Mouse (Mus musculus) limb, embryonic 10.5 days (tissue): ENCODE measurements around the gene Tubb2b. TPM values are rescaled to one million over a fixed set of nuclear protein-coding genes. Genes with fewer than 3 reads are reported as not detected.
A peak's percentile ranks its signal among the peaks of the same experiment; 100 is the strongest.

ENCODE experiments used
- DNase-seq: peaks from one replicate; pipeline ENCODE4 v3.0.0-alpha.2; 2017; ENCODE audit warnings: low spot score
- H3K27ac ChIP-seq: fragments of 300-500 bp; sonication (generic); 2 replicates; pipeline ENCODE4 v1.5.1; 2016; ENCODE audit warnings: mild to moderate bottlenecking
- H3K27me3 ChIP-seq: fragments of 300-500 bp; sonication (generic); 2 replicates; pipeline ENCODE4 v1.6.1; 2016; ENCODE audit warnings: low read depth, mild to moderate bottlenecking; ENCODE audit not compliant: poor library complexity, severe bottlenecking
- H3K36me3 ChIP-seq: fragments of 300-500 bp; sonication (generic); 2 replicates; pipeline ENCODE4 v1.6.1; 2016; ENCODE audit warnings: mild to moderate bottlenecking, moderate library complexity
- H3K4me1 ChIP-seq: fragments of 300-500 bp; sonication (generic); 2 replicates; pipeline ENCODE4 v1.6.1; 2016
- H3K4me3 ChIP-seq: fragments of 300-500 bp; sonication (generic); 2 replicates; pipeline ENCODE4 v1.5.1; 2016; ENCODE audit warnings: mild to moderate bottlenecking, moderate library complexity
- H3K9me3 ChIP-seq: fragments of 300-500 bp; sonication (generic); replicated peaks from 2 replicates; pipeline ENCODE4 v1.6.1; 2016; ENCODE audit warnings: mild to moderate bottlenecking
- WGBS: fragments of 180-500 bp; shearing (Covaris S2); methylation state at CpG from one replicate; pipeline ENCODE4 v1.1.7; 2016; 5-methylcytosine and 5-hydroxymethylcytosine counted together
- polyA plus RNA-seq: library from polyadenylated mRNA; unstranded; fragments of >200 nt; fragmentation: Nextera tagmentation; extraction: Ambion mirVana; gene quantifications from 2 replicates; pipeline ENCODE4 v1.2.1, GENCODE M21; 2016

The Tubb2b gene
- polyA plus RNA-seq, 1 experiment from 2014 or later, result 15.6 TPM

DNA sequence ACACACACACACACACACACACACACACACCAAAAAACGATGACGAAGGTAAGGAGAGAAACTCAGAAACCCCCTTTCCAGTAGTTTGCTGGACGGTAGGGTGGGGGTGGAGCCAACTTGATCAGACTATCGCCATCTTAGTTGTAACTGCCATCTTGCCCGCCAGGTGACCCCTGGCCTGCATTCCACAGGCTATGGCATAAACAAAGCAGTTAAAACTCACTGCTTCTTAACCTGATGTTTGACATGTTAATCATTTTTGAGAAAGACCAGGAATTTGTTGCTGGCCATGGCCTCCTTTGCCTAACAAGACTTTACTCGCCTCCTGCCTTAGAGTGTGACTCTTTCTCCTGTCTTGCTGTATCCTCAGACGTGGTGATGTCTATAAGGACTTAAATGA is 22.4 kb upstream of the Tubb2b start:
- 56% methylated on average over 7 of the region's 7 CpGs for WGBS
- Histone ChIP-seq H3K4me3 (no peak overlapping the region), H3K36me3 (no peaks in the 10 kb centered on the region), H3K27ac (no peak overlapping the region), H3K9me3 (no peaks in the 10 kb centered on the region), H3K4me1 (peaks cover 33% of the 10 kb centered on the region), H3K27me3 (peaks cover 22% of the 10 kb centered on the region)
- DNase-seq, result no peak

- DNase-seq, result no peak
- Histone ChIP-seq H3K27ac (no peak overlapping the region), H3K27me3 (peaks cover 25% of the 10 kb centered on the region)
These were observed 21.2 kb upstream of the Tubb2b start for GRCm38 (mm10) chr13:34151425-34151824.

GRCm38 (mm10) chr13:34150271-34151027 is 20.2 kb upstream of the Tubb2b start:
- Histone ChIP-seq H3K9me3 (no peaks in the 10 kb centered on the region), H3K4me1 (peaks cover 26% of the 10 kb centered on the region), H3K27me3 (peaks cover 25% of the 10 kb centered on the region), H3K36me3 (no peaks in the 10 kb centered on the region), H3K27ac (peak overlapping the region; percentile 16; the same call in 1 of the 2 replicates), H3K4me3 (peak overlapping the region; percentile 34)
- 15% methylated on average over 19 of the region's 19 CpGs for WGBS
- peak; percentile 47 for DNase-seq

More at GRCm38 (mm10) chr13:34151425-34151824, 21.2 kb upstream of the Tubb2b start:
- no peaks in the 10 kb centered on the region for H3K9me3 ChIP-seq
- WGBS, result 94% methylated on average over 1 of the region's 1 CpGs
- peaks cover 29% of the 10 kb centered on the region for H3K4me1 ChIP-seq
- no peaks in the 10 kb centered on the region for H3K36me3 ChIP-seq
- H3K4me3 ChIP-seq, result no peak overlapping the region

DNA sequence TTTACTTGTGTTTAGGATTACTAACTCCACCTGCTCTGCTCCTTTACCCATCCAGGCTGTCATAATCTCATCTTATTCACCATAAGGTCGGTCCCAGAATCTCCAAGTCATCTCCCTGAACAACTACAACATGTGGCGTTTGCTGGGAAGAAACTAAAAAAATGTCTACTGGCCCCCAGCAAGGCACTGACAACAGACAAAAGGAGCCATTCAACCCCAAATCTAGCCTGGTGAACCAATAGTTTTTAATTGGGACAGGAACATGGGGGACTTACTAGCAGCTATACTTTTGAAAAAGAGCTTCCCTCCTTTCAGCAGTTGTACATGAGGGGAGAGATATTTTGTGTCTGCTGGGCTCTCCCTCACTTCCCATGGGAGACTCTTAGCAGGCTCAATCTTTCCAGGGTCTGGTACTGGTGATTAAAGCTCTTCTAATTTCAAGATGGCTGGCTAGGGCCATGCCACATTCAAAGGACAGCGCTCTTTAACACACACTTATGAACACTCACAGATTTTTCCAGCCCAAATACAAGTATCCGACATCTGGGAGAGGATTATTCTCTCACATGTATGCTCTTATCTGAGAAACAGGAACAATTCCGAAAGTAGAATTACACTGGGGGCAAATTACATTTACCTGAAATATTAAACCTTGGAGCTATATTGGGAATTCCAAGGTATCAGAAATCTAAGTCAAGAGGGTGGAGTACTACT is 19.4 kb upstream of the Tubb2b start:
- H3K36me3 ChIP-seq, result no peaks in the 10 kb centered on the region
- peaks cover 26% of the 10 kb centered on the region for H3K4me1 ChIP-seq
- peaks cover 25% of the 10 kb centered on the region for H3K27me3 ChIP-seq
- H3K27ac ChIP-seq, result peak overlapping the region; percentile 81
- no peak for DNase-seq
- 61% methylated on average over 5 of the region's 5 CpGs for WGBS
- peak overlapping the region; percentile 54 for H3K4me3 ChIP-seq
- no peaks in the 10 kb centered on the region for H3K9me3 ChIP-seq

- Histone ChIP-seq H3K9me3 (no peaks in the 10 kb centered on the region), H3K4me1 (peaks cover 26% of the 10 kb centered on the region), H3K4me3 (peak overlapping the region; percentile 54), H3K36me3 (no peaks in the 10 kb centered on the region), H3K27me3 (peaks cover 25% of the 10 kb centered on the region), H3K27ac (peak overlapping the region; percentile 81)
- 8% methylated on average over 23 of the region's 23 CpGs for WGBS
- peak; percentile 68 for DNase-seq
These were observed 18.6 kb upstream of the Tubb2b start for GRCm38 (mm10) chr13:34148767-34149392.

GRCm38 (mm10) chr13:34148181-34148580 is 17.9 kb upstream of the Tubb2b start:
- H3K4me3 ChIP-seq, result no peak overlapping the region

GRCm38 (mm10) chr13:34146916-34147315 is 16.6 kb upstream of the Tubb2b start:
- no peak overlapping the region for H3K27ac ChIP-seq
- H3K27me3 ChIP-seq, result peaks cover 25% of the 10 kb centered on the region
- WGBS, result 72% methylated on average over 3 of the region's 3 CpGs
- no peaks in the 10 kb centered on the region for H3K36me3 ChIP-seq
- no peak for DNase-seq
- peaks cover 25% of the 10 kb centered on the region for H3K4me1 ChIP-seq
- H3K4me3 ChIP-seq, result no peak overlapping the region
- no peaks in the 10 kb centered on the region for H3K9me3 ChIP-seq

More at GRCm38 (mm10) chr13:34148181-34148580, 17.9 kb upstream of the Tubb2b start:
- no peaks in the 10 kb centered on the region for H3K9me3 ChIP-seq
- WGBS, result 84% methylated on average over 3 of the region's 3 CpGs
- DNase-seq, result no peak
- peaks cover 26% of the 10 kb centered on the region for H3K4me1 ChIP-seq
- H3K36me3 ChIP-seq, result no peaks in the 10 kb centered on the region
- peaks cover 25% of the 10 kb centered on the region for H3K27me3 ChIP-seq
- H3K27ac ChIP-seq, result no peak overlapping the region

GRCm38 (mm10) chr13:34143389-34143788 is 13.1 kb upstream of the Tubb2b start:
- no peaks in the 10 kb centered on the region for H3K36me3 ChIP-seq
- no peak overlapping the region for H3K27ac ChIP-seq
- H3K4me3 ChIP-seq, result no peak overlapping the region
- no peaks in the 10 kb centered on the region for H3K9me3 ChIP-seq
- no peak for DNase-seq
- 61% methylated on average over 5 of the region's 5 CpGs for WGBS
- H3K27me3 ChIP-seq, result peaks cover 9% of the 10 kb centered on the region
- H3K4me1 ChIP-seq, result no peaks in the 10 kb centered on the region

DNA sequence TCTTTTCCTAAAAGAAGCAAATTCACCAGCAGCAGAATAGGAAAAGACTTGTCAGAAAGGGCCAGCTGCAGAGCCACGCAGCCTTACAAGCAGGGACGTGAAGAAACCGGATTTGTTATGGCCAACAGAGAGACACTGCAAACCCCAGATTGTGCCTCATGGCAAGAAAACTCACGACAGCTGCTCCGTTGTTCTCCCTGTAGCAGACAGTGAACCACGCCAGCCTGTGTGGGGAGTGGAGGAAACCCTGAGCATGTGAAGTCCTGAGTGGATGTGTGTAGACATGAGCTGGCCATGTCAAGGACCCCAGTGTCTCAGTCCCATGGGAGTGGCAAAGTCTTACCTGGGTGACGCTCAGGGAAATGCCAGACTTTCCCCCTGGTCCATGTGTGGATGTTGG is 6.3 kb upstream of the Tubb2b start:
- no peaks in the 10 kb centered on the region for H3K36me3 ChIP-seq
- H3K4me1 ChIP-seq, result peaks cover 22% of the 10 kb centered on the region
- no peak overlapping the region for H3K4me3 ChIP-seq
- H3K27ac ChIP-seq, result no peak overlapping the region
- H3K9me3 ChIP-seq, result no peaks in the 10 kb centered on the region
- 85% methylated on average over 7 of the region's 7 CpGs for WGBS
- no peak for DNase-seq
- peaks cover 37% of the 10 kb centered on the region for H3K27me3 ChIP-seq

- no peak for DNase-seq
- WGBS, result 75% methylated on average over 7 of the region's 7 CpGs
- H3K9me3 ChIP-seq, result no peaks in the 10 kb centered on the region
- H3K4me1 ChIP-seq, result peaks cover 46% of the 10 kb centered on the region
- no peaks in the 10 kb centered on the region for H3K36me3 ChIP-seq
- peaks cover 51% of the 10 kb centered on the region for H3K27me3 ChIP-seq
- no peak overlapping the region for H3K4me3 ChIP-seq
- no peak overlapping the region for H3K27ac ChIP-seq
These were observed 4.0 kb upstream of the Tubb2b start for GRCm38 (mm10) chr13:34134276-34134675.

DNA sequence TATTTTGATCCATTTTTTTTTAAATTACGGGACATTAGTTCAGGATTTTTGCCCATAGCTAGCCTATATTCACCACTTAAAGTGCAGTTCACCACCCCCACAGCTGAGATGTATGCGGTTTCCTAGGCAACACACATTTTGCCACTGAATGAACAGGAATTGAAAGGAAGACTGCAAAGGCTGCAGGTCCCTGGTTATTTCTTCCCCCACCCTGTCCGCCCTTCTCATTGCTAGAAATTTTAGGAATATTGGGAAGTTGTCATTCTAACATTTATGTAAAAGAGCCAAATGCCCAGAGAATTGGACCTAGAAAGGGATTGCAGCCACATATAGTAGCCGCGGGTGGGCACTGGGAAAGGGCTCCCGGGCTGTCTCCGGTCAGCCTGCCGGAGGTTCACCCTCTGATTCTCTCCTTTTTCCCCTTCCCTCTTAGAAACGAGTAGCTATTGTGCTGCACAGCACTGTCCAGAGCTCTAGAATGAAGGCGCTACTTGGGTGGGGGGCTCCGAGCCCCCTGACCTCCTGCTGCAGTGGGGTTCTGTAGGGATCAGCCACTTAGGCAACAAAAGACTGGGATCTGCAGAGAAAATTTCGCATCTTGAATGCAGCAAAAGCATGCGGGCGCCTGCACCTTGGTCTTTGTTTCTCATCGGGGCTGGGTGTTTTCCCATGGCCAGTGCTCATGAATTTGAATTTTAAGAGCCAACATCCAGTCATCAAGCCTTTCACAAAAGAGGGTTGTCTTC is 3.2 kb upstream of the Tubb2b start:
- 11% methylated on average over 15 of the region's 15 CpGs for WGBS
- Histone ChIP-seq H3K27me3 (peaks cover 51% of the 10 kb centered on the region), H3K36me3 (no peaks in the 10 kb centered on the region), H3K4me3 (peak overlapping the region; percentile 43), H3K27ac (peak overlapping the region; percentile 82), H3K4me1 (peaks cover 48% of the 10 kb centered on the region), H3K9me3 (no peaks in the 10 kb centered on the region)
- DNase-seq, result peak; percentile 46

DNA sequence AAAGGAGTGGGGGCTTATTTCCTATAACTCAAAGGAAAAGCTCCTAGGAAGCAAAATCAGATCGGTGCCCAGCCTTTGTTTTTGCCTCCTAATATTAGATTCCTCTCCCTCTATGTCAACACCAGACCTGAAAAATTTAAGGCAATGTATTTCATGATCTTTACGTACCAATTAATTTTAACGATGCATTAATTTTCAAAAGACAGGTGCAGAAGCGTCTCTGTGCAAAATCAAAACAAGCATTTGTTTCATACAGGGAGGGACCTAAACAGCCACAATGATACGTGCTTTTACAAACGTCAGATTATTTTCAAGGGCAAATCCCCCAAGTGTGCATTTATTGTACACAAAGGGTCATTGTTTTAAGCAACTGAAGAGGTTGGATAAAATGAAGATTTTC is 2.6 kb upstream of the Tubb2b start:
- no peaks in the 10 kb centered on the region for H3K9me3 ChIP-seq
- DNase-seq, result no peak
- peaks cover 48% of the 10 kb centered on the region for H3K4me1 ChIP-seq
- H3K4me3 ChIP-seq, result peak overlapping the region; percentile 67
- H3K27ac ChIP-seq, result 0 out of 2 replicates have a peak overlapping the region, but pooled peaks have one; percentile 72
- H3K27me3 ChIP-seq, result peaks cover 51% of the 10 kb centered on the region
- H3K36me3 ChIP-seq, result no peaks in the 10 kb centered on the region; the same call in 1 of the 2 replicates
- WGBS, result 27% methylated on average over 6 of the region's 6 CpGs
